In the genomic region with DNA sequence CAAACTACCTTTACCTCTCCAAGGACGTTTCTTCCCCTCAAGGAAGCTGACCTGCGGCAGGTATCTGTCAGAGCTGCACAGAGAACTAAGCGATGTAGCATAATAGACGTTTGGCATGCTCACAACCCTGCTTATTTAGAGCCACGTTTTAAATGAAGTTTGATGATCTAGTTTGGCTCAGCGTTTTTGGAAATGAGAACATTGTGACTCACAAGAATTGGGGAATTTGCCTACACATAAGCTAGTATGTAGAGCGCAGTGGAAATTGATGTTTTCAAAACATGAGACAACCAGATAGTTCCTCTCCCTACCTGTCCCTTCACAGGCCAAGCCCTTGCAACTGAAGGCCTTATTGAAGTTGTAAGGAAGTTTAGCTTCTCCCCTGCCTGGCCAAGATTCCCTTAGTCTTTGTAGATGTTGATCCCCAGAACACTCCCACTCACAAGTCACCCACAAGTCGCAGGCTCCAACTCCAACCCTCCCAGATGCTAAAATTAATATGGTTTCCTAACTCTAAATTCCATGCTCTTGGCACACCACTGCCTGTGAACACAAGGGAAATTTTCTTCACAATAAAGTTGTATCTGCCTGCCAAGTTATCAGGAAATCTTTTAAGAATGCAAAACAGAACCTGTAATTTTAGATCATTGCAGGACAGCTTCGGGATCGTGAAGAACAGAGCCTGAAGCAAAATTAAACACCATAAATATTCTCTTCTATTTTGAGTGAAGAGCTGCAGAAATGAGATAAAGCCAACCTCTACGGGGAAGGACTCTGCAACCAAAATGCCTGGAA, we compare ENCODE assay signal across 16 mouse cellular contexts. TPM values are rescaled to one million over a fixed set of nuclear protein-coding genes. Genes with fewer than 3 reads are reported as not detected.
DNase-seq lines count a peak whose midpoint lies in the region; ATAC-seq and TF ChIP-seq lines count a peak whose summit lies in the region.
"Had no signal": no experiment of that assay in that cellular context is flagged by ENCODE, and none has a peak within 500 bp of the region (broad histone marks: within the 10 kb centered on the region; RNA-seq: fewer than 3 reads in every experiment).

No protein-coding gene starts in this region.

- 0 out of 2 replicates have a peak overlapping the region, but pooled peaks have one; percentile 43 for H3K27ac ChIP-seq in layer of hippocampus, adult 2 months
- H3K27ac ChIP-seq: hindbrain, embryonic 15.5 days; liver, embryonic 13.5 days; neural tube, embryonic 15.5 days had no signal

- H3K4me3 ChIP-seq in layer of hippocampus, adult 2 months = no peak overlapping the region
- H3K4me3 ChIP-seq: hindbrain, embryonic 15.5 days; liver, embryonic 13.5 days; neural tube, embryonic 15.5 days had no signal

- TF ChIP-seq CTCF in layer of hippocampus, adult 2 months (conservative IDR thresholded peaks at IDR 0.05) = no peak

- peak; percentile 96 for ATAC-seq in frontal cortex, adult (ENCODE audit: low TSS enrichment)
- ATAC-seq: activated CD4-positive, CD25-positive, alpha-beta regulatory T cell, adult 4 months had no signal

- peak; percentile 20 to 37 for DNase-seq in layer of hippocampus, adult 2 months (ENCODE audit: low spot score in 2 of 2)
- no peak for DNase-seq in layer of hippocampus, postnatal 25 days (ENCODE audit: extremely low spot score in 1 of 2, low spot score in 1 of 2)
- DNase-seq in layer of hippocampus, postnatal 36 days = peak; percentile 5 to 35
- peak; percentile 58 for DNase-seq in right cerebral cortex, postnatal 25 days
- no peak for DNase-seq in lung, adult 18-20 months
- no peak for DNase-seq in kidney, postnatal 25 days
- DNase-seq: cerebellum, adult 8-10 months; gastrocnemius, postnatal 36 days; kidney, adult 18-20 months; liver, embryonic 13.5 days; lung, postnatal 10 days; thymus, postnatal 25 days had no signal

RNA-seq across cellular contexts. Expression of a gene that starts 42.6 kb away (rescaled TPM):
- total RNA-seq in layer of hippocampus, adult 2 months (2021) = under 1 TPM; 0.15 to 0.17 TPM
- total RNA-seq in layer of hippocampus, postnatal 25 days (2021) = under 1 TPM in 1 of 2 experiments, not detected in 1; 0.07 TPM
- under 1 TPM; 0.25 to 0.51 TPM for total RNA-seq in layer of hippocampus, postnatal 36 days (2021)

Comparison
In these comparisons a context has a peak if more than half of its experiments do, and no peak if none do; other contexts are left out.
1. DNase-seq: peak in layer of hippocampus, adult 2 months (2 of 2), layer of hippocampus, postnatal 36 days (2 of 2) and right cerebral cortex, postnatal 25 days (single experiment); none in layer of hippocampus, postnatal 25 days (0 of 2), lung, adult 18-20 months (0 of 2) and kidney, postnatal 25 days (0 of 2).